Mouse (Mus musculus): ENCODE measurements at regions not wholly inside any gene's neighbourhood (a gene's known extent, or its start where the extent isn't known, plus 50 kb on each side); places are given as distances from the start of the nearest gene placed in this dataset.
A peak's percentile ranks its signal among the peaks of the same experiment; 100 is the strongest.

GRCm38 (mm10) chr4:72469236-72469875 lies 268.6 kb upstream of the Tle1 start:
- WGBS, result 4% methylated on average over 1 of the region's 1 CpGs
- DNase-seq, result peak in 1 of 2 experiments; percentile 73
- Histone ChIP-seq H3K27ac (ENCODE audit: insufficient read depth, low read length) (no peak overlapping the region), H3K27me3 (ENCODE audit: control insufficient read depth, insufficient read depth, low read length) (no peaks in the 10 kb centered on the region), H3K4me3 (replicated peaks; ENCODE audit: insufficient read depth, low read depth, low read length) (no peak overlapping the region), H3K4me1 (ENCODE audit: control insufficient read depth, insufficient read depth, low read length) (no peaks in the 10 kb centered on the region)
- TF ChIP-seq CTCF (IDR thresholded peaks at IDR 0.05; ENCODE audit: borderline replicate concordance, insufficient read depth, low read depth, low read length) (no peak), POLR2A (IDR thresholded peaks at IDR 0.05; ENCODE audit: borderline replicate concordance, insufficient read depth, low read length) (no peak)

GRCm38 (mm10) chr4:72444177-72444770 lies 243.6 kb upstream of the Tle1 start:
- Histone ChIP-seq H3K27ac (ENCODE audit: insufficient read depth, low read length) (no peak overlapping the region), H3K27me3 (ENCODE audit: control insufficient read depth, insufficient read depth, low read length) (no peaks in the 10 kb centered on the region), H3K4me1 (ENCODE audit: control insufficient read depth, insufficient read depth, low read length) (no peaks in the 10 kb centered on the region), H3K4me3 (replicated peaks; ENCODE audit: insufficient read depth, low read depth, low read length) (no peak overlapping the region)
- TF ChIP-seq CTCF (IDR thresholded peaks at IDR 0.05; ENCODE audit: borderline replicate concordance, insufficient read depth, low read depth, low read length), result no peak
- no peak for DNase-seq

- no peak for DNase-seq
- Histone ChIP-seq H3K4me3 (replicated peaks; ENCODE audit: insufficient read depth, low read depth, low read length) (no peak overlapping the region), H3K27me3 (ENCODE audit: control insufficient read depth, insufficient read depth, low read length) (no peaks in the 10 kb centered on the region), H3K27ac (ENCODE audit: insufficient read depth, low read length) (no peak overlapping the region), H3K4me1 (ENCODE audit: control insufficient read depth, insufficient read depth, low read length) (no peaks in the 10 kb centered on the region)
- TF ChIP-seq POLR2A (IDR thresholded peaks at IDR 0.05; ENCODE audit: borderline replicate concordance, insufficient read depth, low read length), result no peak
- TF ChIP-seq CTCF (IDR thresholded peaks at IDR 0.05; ENCODE audit: borderline replicate concordance, insufficient read depth, low read depth, low read length), result no peak
Observed at GRCm38 (mm10) chr4:72437367-72437766, 236.6 kb upstream of the Tle1 start.

- TF ChIP-seq POLR2A (IDR thresholded peaks at IDR 0.05; ENCODE audit: borderline replicate concordance, insufficient read depth, low read length), result no peak
- no peak for TF ChIP-seq CTCF (IDR thresholded peaks at IDR 0.05; ENCODE audit: borderline replicate concordance, insufficient read depth, low read depth, low read length)
- 97% methylated on average over 1 of the region's 1 CpGs for WGBS
- no peak for DNase-seq
Observed at GRCm38 (mm10) chr4:72425316-72425715, 224.6 kb upstream of the Tle1 start.

GRCm38 (mm10) chr4:72412100-72412788 lies 211.5 kb upstream of the Tle1 start:
- Histone ChIP-seq H3K27me3 (ENCODE audit: control insufficient read depth, insufficient read depth, low read length) (no peaks in the 10 kb centered on the region), H3K27ac (ENCODE audit: insufficient read depth, low read length) (no peak overlapping the region), H3K4me1 (ENCODE audit: control insufficient read depth, insufficient read depth, low read length) (no peaks in the 10 kb centered on the region), H3K4me3 (replicated peaks; ENCODE audit: insufficient read depth, low read depth, low read length) (no peak overlapping the region)
- WGBS, result 90% methylated on average over 8 of the region's 8 CpGs
- TF ChIP-seq CTCF (IDR thresholded peaks at IDR 0.05; ENCODE audit: borderline replicate concordance, insufficient read depth, low read depth, low read length), result no peak
- TF ChIP-seq POLR2A (IDR thresholded peaks at IDR 0.05; ENCODE audit: borderline replicate concordance, insufficient read depth, low read length), result no peak
- DNase-seq, result no peak

More at GRCm38 (mm10) chr4:72425316-72425715, 224.6 kb upstream of the Tle1 start:
- no peak overlapping the region for H3K27ac ChIP-seq (ENCODE audit: insufficient read depth, low read length)
- H3K4me1 ChIP-seq (ENCODE audit: control insufficient read depth, insufficient read depth, low read length), result no peaks in the 10 kb centered on the region
- H3K27me3 ChIP-seq (ENCODE audit: control insufficient read depth, insufficient read depth, low read length), result no peaks in the 10 kb centered on the region
- no peak overlapping the region for H3K4me3 ChIP-seq (replicated peaks; ENCODE audit: insufficient read depth, low read depth, low read length)

GRCm38 (mm10) chr4:72411343-72411742 lies 210.6 kb upstream of the Tle1 start:
- Histone ChIP-seq H3K4me3 (replicated peaks; ENCODE audit: insufficient read depth, low read depth, low read length) (no peak overlapping the region), H3K27me3 (ENCODE audit: control insufficient read depth, insufficient read depth, low read length) (no peaks in the 10 kb centered on the region), H3K27ac (ENCODE audit: insufficient read depth, low read length) (no peak overlapping the region), H3K4me1 (ENCODE audit: control insufficient read depth, insufficient read depth, low read length) (no peaks in the 10 kb centered on the region)
- no peak for DNase-seq
- WGBS, result 91% methylated on average over 3 of the region's 3 CpGs
- TF ChIP-seq POLR2A (IDR thresholded peaks at IDR 0.05; ENCODE audit: borderline replicate concordance, insufficient read depth, low read length) (no peak), CTCF (IDR thresholded peaks at IDR 0.05; ENCODE audit: borderline replicate concordance, insufficient read depth, low read depth, low read length) (no peak)

- no peak overlapping the region for H3K4me3 ChIP-seq (replicated peaks; ENCODE audit: insufficient read depth, low read depth, low read length)
- no peak for DNase-seq
- WGBS, result 90% methylated on average over 1 of the region's 1 CpGs
- H3K27ac ChIP-seq (ENCODE audit: insufficient read depth, low read length), result no peak overlapping the region
- H3K4me1 ChIP-seq (ENCODE audit: control insufficient read depth, insufficient read depth, low read length), result no peaks in the 10 kb centered on the region
- no peaks in the 10 kb centered on the region for H3K27me3 ChIP-seq (ENCODE audit: control insufficient read depth, insufficient read depth, low read length)
- TF ChIP-seq CTCF (IDR thresholded peaks at IDR 0.05; ENCODE audit: borderline replicate concordance, insufficient read depth, low read depth, low read length) (no peak), POLR2A (IDR thresholded peaks at IDR 0.05; ENCODE audit: borderline replicate concordance, insufficient read depth, low read length) (no peak)
Observed at GRCm38 (mm10) chr4:72400759-72401158, 200.0 kb upstream of the Tle1 start.
